Mouse (Mus musculus) embryonic facial prominence, embryonic 12.5 days (tissue): Measurements from ENCODE around the gene Gcnt2. TPM values are rescaled to one million over a fixed set of nuclear protein-coding genes. Genes with fewer than 3 reads are reported as not detected.

Experiments
- ATAC-seq: fragments of 200-750 bp; cut with Nextera tagmentation; 2 replicates; pipeline ENCODE4 v1.8.0; 2017; ENCODE audit not compliant: insufficient number of reproducible peaks, insufficient read depth, low FRiP score, low TSS enrichment
- H3K27ac ChIP-seq: fragments of 300-500 bp; sonication (generic); 2 replicates; pipeline ENCODE4 v1.5.1; 2016; ENCODE audit warnings: mild to moderate bottlenecking
- H3K27me3 ChIP-seq: fragments of 300-500 bp; sonication (generic); 2 replicates; pipeline ENCODE4 v1.6.1; 2016; ENCODE audit warnings: mild to moderate bottlenecking, moderate library complexity
- H3K36me3 ChIP-seq: fragments of 300-500 bp; sonication (generic); 2 replicates; pipeline ENCODE4 v1.6.1; 2016; ENCODE audit warnings: mild to moderate bottlenecking
- H3K4me1 ChIP-seq: fragments of 300-500 bp; sonication (generic); 2 replicates; pipeline ENCODE4 v1.6.1; 2016
- H3K4me2 ChIP-seq: fragments of 300-500 bp; sonication (generic); replicated peaks from 2 replicates; pipeline ENCODE4 v1.6.1; 2016; ENCODE audit warnings: mild to moderate bottlenecking, moderate library complexity
- H3K4me3 ChIP-seq: fragments of 300-500 bp; sonication (generic); 2 replicates; pipeline ENCODE4 v1.5.1; 2016; ENCODE audit warnings: mild to moderate bottlenecking
- H3K9ac ChIP-seq: fragments of 300-500 bp; sonication (generic); 2 replicates; pipeline ENCODE4 v1.6.1; 2016; ENCODE audit warnings: mild to moderate bottlenecking, moderate library complexity
- H3K9me3 ChIP-seq: fragments of 300-500 bp; sonication (generic); 2 replicates; pipeline ENCODE4 v1.6.1; 2016; ENCODE audit warnings: mild to moderate bottlenecking, moderate library complexity
- WGBS: fragments of 180-500 bp; shearing (Covaris S2); methylation state at CpG from one replicate; pipeline ENCODE4 v1.1.7; 2016; 5-methylcytosine and 5-hydroxymethylcytosine counted together
- polyA plus RNA-seq: library from polyadenylated mRNA; unstranded; fragments of >200 nt; fragmentation: Nextera tagmentation; extraction: Ambion mirVana; gene quantifications from 2 replicates; pipeline ENCODE4 v1.2.1, GENCODE M21; 2016

Gene Gcnt2
- polyA plus RNA-seq, 1 experiment from 2014 or later: 2.9 TPM

GRCm38 (mm10) chr13:40947538-40948205 lies 88.1 kb downstream of the Gcnt2 start:
- no peak overlapping the region for H3K9ac ChIP-seq
- no peak for ATAC-seq
- H3K4me2 ChIP-seq: no peak overlapping the region
- no peaks in the 10 kb centered on the region for H3K9me3 ChIP-seq
- H3K36me3 ChIP-seq: no peaks in the 10 kb centered on the region
- 83% methylated on average over 7 of the region's 7 CpGs for WGBS
- no peak overlapping the region for H3K4me3 ChIP-seq
- H3K27me3 ChIP-seq: no peaks in the 10 kb centered on the region
- no peak overlapping the region for H3K27ac ChIP-seq
- H3K4me1 ChIP-seq: peaks cover 10% of the 10 kb centered on the region; the same call in 1 of the 2 replicates

DNA sequence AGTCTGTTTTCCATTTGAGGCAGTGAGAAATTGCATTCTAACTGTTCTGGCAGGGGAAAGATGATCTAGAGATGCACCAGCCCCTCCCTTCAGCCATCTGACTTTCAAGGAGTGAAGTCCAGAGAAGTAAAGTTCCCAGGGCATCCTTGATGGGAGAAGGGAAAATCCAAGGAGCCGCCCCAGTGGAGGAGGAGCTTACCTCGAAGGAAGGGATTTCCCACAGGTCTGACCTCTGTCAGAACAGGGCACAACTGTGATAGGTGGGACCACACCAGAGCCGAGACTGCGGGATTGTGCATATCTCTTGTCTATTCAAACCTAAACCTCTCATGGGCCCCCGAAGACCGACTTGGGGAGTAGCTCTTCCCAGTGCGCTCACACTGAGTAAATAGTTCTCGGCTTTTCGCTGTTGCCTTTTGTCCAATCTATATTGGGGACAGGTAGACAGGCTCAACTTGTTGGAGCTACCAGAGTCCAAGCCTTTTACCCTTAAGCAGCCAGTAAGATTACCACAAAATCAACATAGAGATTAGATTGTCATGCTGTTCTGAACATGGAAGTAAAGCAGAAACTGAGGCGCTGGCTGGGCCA lies 91.9 kb downstream of the Gcnt2 start:
- 0 out of 2 replicates have a peak, but pooled peaks cover 4% of the 10 kb centered on the region for H3K4me1 ChIP-seq
- H3K4me3 ChIP-seq: no peak overlapping the region
- no peak overlapping the region for H3K27ac ChIP-seq
- H3K36me3 ChIP-seq: no peaks in the 10 kb centered on the region
- H3K9ac ChIP-seq: no peak overlapping the region
- no peaks in the 10 kb centered on the region for H3K27me3 ChIP-seq
- 75% methylated on average over 10 of the region's 10 CpGs for WGBS
- H3K4me2 ChIP-seq: no peak overlapping the region
- H3K9me3 ChIP-seq: no peaks in the 10 kb centered on the region
- ATAC-seq: no peak

- Histone ChIP-seq H3K27me3 (no peaks in the 10 kb centered on the region), H3K4me2 (no peak overlapping the region), H3K36me3 (no peaks in the 10 kb centered on the region), H3K27ac (no peak overlapping the region), H3K4me3 (no peak overlapping the region), H3K9ac (no peak overlapping the region), H3K9me3 (no peaks in the 10 kb centered on the region), H3K4me1 (no peaks in the 10 kb centered on the region)
- no peak for ATAC-seq
- whole genome bisulfite sequencing: 75% methylated on average over 6 of the region's 6 CpGs
These were observed 93.7 kb downstream of the Gcnt2 start for GRCm38 (mm10) chr13:40953231-40953630.

- Histone ChIP-seq H3K9me3 (no peaks in the 10 kb centered on the region), H3K9ac (no peak overlapping the region), H3K27ac (no peak overlapping the region), H3K4me2 (no peak overlapping the region), H3K36me3 (no peaks in the 10 kb centered on the region), H3K27me3 (no peaks in the 10 kb centered on the region), H3K4me1 (no peaks in the 10 kb centered on the region), H3K4me3 (no peak overlapping the region)
- no peak for ATAC-seq
- WGBS: 86% methylated on average over 7 of the region's 7 CpGs
These were observed 96.2 kb downstream of the Gcnt2 start for GRCm38 (mm10) chr13:40955773-40956172.

GRCm38 (mm10) chr13:40967609-40968008 lies 108.1 kb downstream of the Gcnt2 start:
- no peaks in the 10 kb centered on the region for H3K27me3 ChIP-seq
- 90% methylated on average over 10 of the region's 10 CpGs for WGBS
- H3K4me1 ChIP-seq: no peaks in the 10 kb centered on the region
- H3K4me2 ChIP-seq: no peak overlapping the region
- no peaks in the 10 kb centered on the region for H3K9me3 ChIP-seq
- no peak overlapping the region for H3K27ac ChIP-seq
- H3K36me3 ChIP-seq: no peaks in the 10 kb centered on the region
- H3K9ac ChIP-seq: no peak overlapping the region
- no peak overlapping the region for H3K4me3 ChIP-seq
- no peak for ATAC-seq

- WGBS: 80% methylated on average over 5 of the region's 5 CpGs
- ATAC-seq: no peak
- Histone ChIP-seq H3K27me3 (no peaks in the 10 kb centered on the region), H3K27ac (no peak overlapping the region), H3K4me3 (no peak overlapping the region), H3K9ac (no peak overlapping the region), H3K4me2 (no peak overlapping the region), H3K36me3 (no peaks in the 10 kb centered on the region), H3K4me1 (no peaks in the 10 kb centered on the region), H3K9me3 (no peaks in the 10 kb centered on the region)
These were observed 109.0 kb downstream of the Gcnt2 start for GRCm38 (mm10) chr13:40968564-40968963.

- H3K9ac ChIP-seq: no peak overlapping the region
- no peaks in the 10 kb centered on the region for H3K36me3 ChIP-seq
- H3K27me3 ChIP-seq: no peaks in the 10 kb centered on the region
- no peak overlapping the region for H3K4me2 ChIP-seq
- no peak for ATAC-seq
- H3K27ac ChIP-seq: no peak overlapping the region
- no peaks in the 10 kb centered on the region for H3K4me1 ChIP-seq
- no peak overlapping the region for H3K4me3 ChIP-seq
- no peaks in the 10 kb centered on the region for H3K9me3 ChIP-seq
- WGBS: 84% methylated on average over 4 of the region's 4 CpGs
These were observed 110.3 kb downstream of the Gcnt2 start for GRCm38 (mm10) chr13:40969761-40970390.

DNA sequence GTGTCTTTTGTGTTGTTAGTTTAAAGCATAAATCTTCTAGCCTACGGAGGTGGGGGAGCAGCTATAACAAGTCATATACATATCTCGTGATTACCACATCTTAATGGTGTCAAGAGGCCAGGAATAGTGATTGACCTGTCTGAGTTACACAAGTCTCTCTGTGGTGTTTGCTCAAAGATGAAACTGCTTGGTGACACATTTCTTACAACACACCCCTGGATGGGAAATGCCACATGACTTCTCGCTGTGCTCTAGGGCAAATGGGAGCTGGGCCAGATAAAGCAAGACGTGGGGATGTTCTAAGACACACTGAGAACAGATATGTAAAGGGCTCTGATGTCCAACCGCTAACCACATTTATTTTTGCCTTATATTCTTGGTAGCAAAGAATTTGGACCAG lies 111.7 kb downstream of the Gcnt2 start:
- WGBS: 86% methylated on average over 5 of the region's 5 CpGs
- Histone ChIP-seq H3K4me1 (no peaks in the 10 kb centered on the region), H3K9me3 (no peaks in the 10 kb centered on the region), H3K9ac (no peak overlapping the region), H3K27me3 (no peaks in the 10 kb centered on the region), H3K4me2 (no peak overlapping the region), H3K36me3 (no peaks in the 10 kb centered on the region), H3K4me3 (no peak overlapping the region), H3K27ac (no peak overlapping the region)
- ATAC-seq: no peak

- ATAC-seq: no peak
- H3K4me2 ChIP-seq: no peak overlapping the region
- no peaks in the 10 kb centered on the region for H3K36me3 ChIP-seq
- no peaks in the 10 kb centered on the region for H3K27me3 ChIP-seq
- H3K9ac ChIP-seq: no peak overlapping the region
- no peaks in the 10 kb centered on the region for H3K4me1 ChIP-seq
- WGBS: 83% methylated on average over 2 of the region's 2 CpGs
- H3K27ac ChIP-seq: no peak overlapping the region
- no peak overlapping the region for H3K4me3 ChIP-seq
- no peaks in the 10 kb centered on the region for H3K9me3 ChIP-seq
These were observed 112.3 kb downstream of the Gcnt2 start for GRCm38 (mm10) chr13:40971831-40972230.

GRCm38 (mm10) chr13:40972976-40973375 lies 113.4 kb downstream of the Gcnt2 start:
- Histone ChIP-seq H3K4me2 (no peak overlapping the region), H3K27ac (no peak overlapping the region), H3K4me3 (no peak overlapping the region), H3K36me3 (no peaks in the 10 kb centered on the region), H3K9ac (no peak overlapping the region), H3K4me1 (no peaks in the 10 kb centered on the region), H3K27me3 (no peaks in the 10 kb centered on the region), H3K9me3 (no peaks in the 10 kb centered on the region)
- ATAC-seq: no peak
- 87% methylated on average over 5 of the region's 5 CpGs for WGBS

DNA sequence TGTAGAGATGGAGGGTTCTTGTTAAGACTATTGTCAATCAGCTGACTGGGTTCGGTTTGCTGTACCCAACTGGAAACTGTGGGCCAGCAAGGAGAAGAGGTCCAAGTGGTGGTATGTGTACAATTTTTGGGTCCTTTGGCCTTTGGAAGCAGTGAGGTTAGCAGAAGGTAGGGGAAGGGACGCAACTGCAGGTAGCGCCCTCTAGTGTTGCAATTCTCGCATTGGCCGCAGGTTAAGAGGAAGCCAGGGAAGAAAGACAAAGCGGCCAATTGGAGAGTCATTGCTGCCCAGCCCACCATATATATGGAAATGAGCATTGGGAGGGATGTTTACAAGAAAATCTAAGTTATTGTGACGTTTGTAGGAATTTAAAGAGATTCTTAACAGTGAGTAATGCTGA lies 118.1 kb downstream of the Gcnt2 start:
- 18% methylated on average over 7 of the region's 7 CpGs for WGBS
- Histone ChIP-seq H3K4me2 (no peak overlapping the region), H3K9me3 (no peaks in the 10 kb centered on the region), H3K27ac (no peak overlapping the region), H3K9ac (no peak overlapping the region), H3K4me3 (no peak overlapping the region), H3K4me1 (no peaks in the 10 kb centered on the region), H3K36me3 (no peaks in the 10 kb centered on the region), H3K27me3 (no peaks in the 10 kb centered on the region)
- no peak for ATAC-seq

DNA sequence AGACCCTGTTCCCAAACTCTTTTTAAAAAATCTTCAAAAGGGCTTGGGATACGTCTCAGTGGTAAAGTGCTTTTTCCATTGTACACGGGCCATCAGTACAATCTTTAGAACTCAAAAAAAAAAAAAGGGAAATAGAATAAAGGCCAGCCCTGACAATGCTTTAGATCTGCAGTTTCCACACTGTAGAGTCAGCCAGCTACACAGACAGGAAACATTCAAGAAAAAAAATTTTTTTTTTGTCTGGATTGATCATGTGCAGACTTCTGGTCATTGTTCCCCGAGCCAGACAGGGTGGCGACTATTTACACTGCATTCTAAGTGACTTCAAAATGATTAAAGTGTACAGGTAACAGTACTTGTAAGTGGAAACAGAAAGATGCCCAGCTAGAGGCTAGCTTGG lies 119.1 kb downstream of the Gcnt2 start:
- no peak overlapping the region for H3K4me2 ChIP-seq
- ATAC-seq: no peak

More for the DNA sequence above, 119.1 kb downstream of the Gcnt2 start:
- H3K9me3 ChIP-seq: no peaks in the 10 kb centered on the region
- H3K36me3 ChIP-seq: no peaks in the 10 kb centered on the region
- H3K27me3 ChIP-seq: no peaks in the 10 kb centered on the region
- no peak overlapping the region for H3K4me3 ChIP-seq
- 77% methylated on average over 4 of the region's 4 CpGs for WGBS
- H3K9ac ChIP-seq: no peak overlapping the region
- H3K4me1 ChIP-seq: no peaks in the 10 kb centered on the region
- no peak overlapping the region for H3K27ac ChIP-seq
